ENCODE assay signal across 8 mouse cellular contexts in the genomic region with DNA sequence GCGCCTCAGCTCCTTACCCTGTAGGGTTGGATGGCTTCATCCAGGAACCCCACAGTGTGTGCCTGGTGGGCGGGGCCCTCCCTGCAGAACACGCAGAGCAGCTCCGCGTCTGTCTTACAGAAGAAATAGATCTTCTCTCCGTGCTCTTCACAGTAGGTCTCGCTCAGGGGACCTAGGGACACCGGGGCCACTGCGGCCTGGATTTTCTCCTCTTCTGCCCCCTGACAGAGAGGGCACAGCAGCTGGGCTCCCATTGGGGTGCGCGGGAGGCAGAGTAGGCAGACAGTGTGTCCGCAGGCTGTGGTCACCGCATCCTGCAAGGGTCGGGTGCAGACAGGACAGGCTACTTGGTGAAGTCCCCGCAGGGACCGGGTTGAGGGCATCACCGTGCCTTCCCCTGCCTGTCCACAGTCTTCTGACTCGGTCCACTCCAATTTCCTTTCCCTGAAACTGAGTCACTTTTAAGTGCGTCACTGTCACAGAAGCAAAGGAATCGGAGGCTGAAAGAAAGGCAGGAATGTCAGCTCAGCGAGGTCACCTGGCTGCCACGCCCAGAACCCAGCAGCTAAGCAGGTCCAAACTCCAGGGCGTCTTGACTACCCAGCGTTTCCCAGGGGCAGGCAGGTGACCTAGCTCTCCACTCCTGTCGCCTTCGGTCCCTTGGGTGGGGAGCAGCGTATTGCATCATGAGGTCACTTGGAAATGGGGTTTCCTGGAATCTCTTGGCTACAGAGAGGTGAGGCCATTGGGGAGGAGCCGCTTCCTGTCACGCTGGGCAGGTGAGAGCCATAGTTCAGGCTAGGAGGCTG. TPM values are rescaled to one million over a fixed set of nuclear protein-coding genes. Genes with fewer than 3 reads are reported as not detected.
DNase-seq lines count a peak whose midpoint lies in the region; ATAC-seq and TF ChIP-seq lines count a peak whose summit lies in the region.
"Had no signal": no experiment of that assay in that cellular context is flagged by ENCODE, and none has a peak within 500 bp of the region (broad histone marks: within the 10 kb centered on the region; RNA-seq: fewer than 3 reads in every experiment).

A gene (minus strand): TSS at position 492 of the 809 bp plus-strand sequence.

- H3K4me1 ChIP-seq in G1E (ENCODE audit: insufficient read depth, low read depth, low read length) = peaks cover 44% of the 10 kb centered on the region
- H3K4me1 ChIP-seq in hindbrain, postnatal 0 days (ENCODE audit: insufficient read depth, low read length) = peaks cover 7% of the 10 kb centered on the region
- H3K4me1 ChIP-seq in liver, postnatal 0 days (ENCODE audit: insufficient read depth) = peaks cover 15% of the 10 kb centered on the region

- H3K9ac ChIP-seq in hindbrain, postnatal 0 days (replicated peaks; ENCODE audit: low read length) = peak within 1 kb of the TSS; percentile 35; the same call in 1 of the 2 replicates
- H3K9ac ChIP-seq in liver, postnatal 0 days (replicated peaks) = peak within 1 kb of the TSS; percentile 27

- H3K4me3 ChIP-seq in G1E (ENCODE audit: low read depth, low read length) = peak within 1 kb of the TSS; percentile 13; the same call in 1 of the 2 replicates
- peak within 1 kb of the TSS; percentile 25 for H3K4me3 ChIP-seq in hindbrain, postnatal 0 days (ENCODE audit: low read length)
- H3K4me3 ChIP-seq in liver, postnatal 0 days (ENCODE audit: low read depth, low read length) = peak within 1 kb of the TSS; percentile 32

- TF ChIP-seq CTCF in G1E (IDR thresholded peaks at IDR 0.05; ENCODE audit: low read depth, low read length) = no peak
- no peak for TF ChIP-seq CTCF in hindbrain, postnatal 0 days (IDR thresholded peaks at IDR 0.05; ENCODE audit: low read depth)
- TF ChIP-seq CTCF in liver, postnatal 0 days (IDR thresholded peaks at IDR 0.05; ENCODE audit: low read depth) = no peak

- no peak for ATAC-seq in G1E (ENCODE audit: extremely low read depth, insufficient number of reproducible peaks, low FRiP score, poor library complexity, severe bottlenecking)
- ATAC-seq in hindbrain, postnatal 0 days = peak; percentile 39; the same call in 1 of the 2 replicates
- ATAC-seq in liver, postnatal 0 days = 0 out of 2 replicates have a peak, but pooled peaks have one; percentile 0

- H3K27ac ChIP-seq in hindbrain, postnatal 0 days = no peak within 1 kb of the TSS
- H3K27ac ChIP-seq in liver, postnatal 0 days (ENCODE audit: low read depth) = no peak within 1 kb of the TSS

- peak within 1 kb of the TSS; percentile 54 for H3K4me2 ChIP-seq in hindbrain, postnatal 0 days (ENCODE audit: low read depth, low read length)
- H3K4me2 ChIP-seq in liver, postnatal 0 days (ENCODE audit: low read depth, low read length) = peak within 1 kb of the TSS; percentile 71

- DNase-seq in G1E (ENCODE audit: low spot score) = no peak
- peak; percentile 56 for DNase-seq in c-Kit-positive CD71-positive TER-119-positive erythroid progenitor cells, embryonic 14.5 days (ENCODE audit: low spot score)
- DNase-seq in hindbrain, postnatal 0 days (ENCODE audit: low spot score) = no peak
- DNase-seq in liver, postnatal 0 days = peak; percentile 37
- DNase-seq in urinary bladder, postnatal 25 days (ENCODE audit: low spot score) = no peak
- DNase-seq in frontal cortex, postnatal 14 days (ENCODE audit: low spot score in 2 of 2) = no peak
- no peak for DNase-seq in layer of hippocampus, adult 9-11 months

- H3K36me3 ChIP-seq in G1E (replicated peaks) = peaks cover 9% of the 10 kb centered on the region
- no peaks in the 10 kb centered on the region for H3K36me3 ChIP-seq in hindbrain, postnatal 0 days (ENCODE audit: insufficient read depth, low read length)
- H3K36me3 ChIP-seq in liver, postnatal 0 days (replicated peaks; ENCODE audit: insufficient read depth, low read length) = 0 out of 2 replicates have a peak, but pooled peaks cover 5% of the 10 kb centered on the region

- TF ChIP-seq EP300 in liver, postnatal 0 days (IDR thresholded peaks at IDR 0.05; ENCODE audit: low read depth) = no peak

- WGBS in hindbrain, postnatal 0 days = 13% methylated on average over 29 of the region's 29 CpGs
- 13% methylated on average over 29 of the region's 29 CpGs for WGBS in liver, postnatal 0 days (ENCODE audit: insufficient replicate concordance)

- peaks cover 20% of the 10 kb centered on the region for H3K27me3 ChIP-seq in G1E (ENCODE audit: insufficient read depth, low read length)
- no peaks in the 10 kb centered on the region for H3K27me3 ChIP-seq in hindbrain, postnatal 0 days (ENCODE audit: insufficient read depth, low read length)
- peaks cover 20% of the 10 kb centered on the region; the same call in 1 of the 2 replicates for H3K27me3 ChIP-seq in liver, postnatal 0 days (ENCODE audit: insufficient read depth, low read length)

- no peaks in the 10 kb centered on the region for H3K9me3 ChIP-seq in G1E (replicated peaks)
- H3K9me3 ChIP-seq in hindbrain, postnatal 0 days (ENCODE audit: low read length) = no peaks in the 10 kb centered on the region
- no peaks in the 10 kb centered on the region for H3K9me3 ChIP-seq in liver, postnatal 0 days (ENCODE audit: low read length)

RNA-seq across cellular contexts. Expression of the gene that starts here (rescaled TPM):
- not detected in 2 replicates for total RNA-seq in G1E (2014; fragmentation: Nextera tagmentation)
- total RNA-seq in G1E (2017) = 0.22 TPM in 1 of 2 replicates, not detected in the other
- not detected in 2 replicates for polyA plus RNA-seq in G1E (2012)
- 0.47 TPM in 1 of 2 replicates, not detected in the other for total RNA-seq in hindbrain, postnatal 0 days (2014; rRNA removed)
- 0.40 and 0.66 TPM in 2 replicates for polyA plus RNA-seq in hindbrain, postnatal 0 days (2015; fragmentation: Nextera tagmentation; extraction: Ambion mirVana)
- polyA plus RNA-seq in liver, postnatal 0 days (2015; fragmentation: Nextera tagmentation; extraction: Ambion mirVana) = 0.12 TPM in 1 of 2 replicates, not detected in the other
- polyA plus RNA-seq: cortical plate, adult 2 months had no signal

Comparison
In these comparisons a context has a peak if more than half of its experiments do, and no peak if none do; other contexts are left out.
1. Peak in ATAC-seq, H3K4me3 ChIP-seq, H3K9ac ChIP-seq and H3K4me2 ChIP-seq in hindbrain, postnatal 0 days; RNA of the gene not detected or under 1 TPM.
2. Peak in DNase-seq, ATAC-seq, H3K4me3 ChIP-seq, H3K9ac ChIP-seq and H3K4me2 ChIP-seq in liver, postnatal 0 days; RNA of the gene not detected or under 1 TPM.